Mouse (Mus musculus): ENCODE measurements around the gene Tnfrsf25.

DNA sequence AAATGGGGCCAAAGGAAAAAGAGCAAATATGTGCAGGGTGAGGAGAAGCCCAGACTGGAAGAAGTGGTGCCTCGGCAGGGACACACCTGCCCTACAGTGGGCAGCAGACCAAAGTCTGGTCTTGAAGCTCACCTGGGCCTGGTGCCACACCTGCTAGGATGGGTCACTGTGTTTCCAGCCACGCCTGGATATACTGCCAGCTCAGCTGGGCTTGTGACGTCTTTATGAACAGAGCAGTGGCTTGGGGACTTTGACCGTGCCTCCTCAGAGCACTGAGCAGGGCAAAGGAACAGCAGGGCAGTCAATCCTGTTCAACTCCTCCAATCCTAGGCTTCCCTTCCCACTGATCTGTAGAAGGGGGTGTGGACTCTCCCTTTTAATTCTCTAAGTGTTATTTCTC is 45.0 kb downstream of the Tnfrsf25 start:
- no peak for TF ChIP-seq POLR2A (IDR thresholded peaks at IDR 0.05; ENCODE audit: insufficient read length, low read depth)
- TF ChIP-seq USF1 (IDR thresholded peaks at IDR 0.05; ENCODE audit: low read depth), result no peak
- TF ChIP-seq MAX (IDR thresholded peaks at IDR 0.05; ENCODE audit: low read depth), result no peak
- no peak for TF ChIP-seq POLR2AphosphoS2 (IDR thresholded peaks at IDR 0.05; ENCODE audit: insufficient read length, low read depth)
- TF ChIP-seq MYOD1 (IDR thresholded peaks at IDR 0.05; ENCODE audit: control insufficient read depth in 1 of 3, insufficient read length in 2 of 3, low read depth in 2 of 3), result no peak
- no peak for TF ChIP-seq E2F4 (IDR thresholded peaks at IDR 0.05; ENCODE audit: insufficient read depth)
- no peak for TF ChIP-seq CEBPB (IDR thresholded peaks at IDR 0.05; ENCODE audit: insufficient read depth, poor library complexity, severe bottlenecking)
- TF ChIP-seq SRF (IDR thresholded peaks at IDR 0.05; ENCODE audit: control insufficient read depth, insufficient read length, low read depth), result no peak
- TF ChIP-seq TCF3 (IDR thresholded peaks at IDR 0.05; ENCODE audit: insufficient read length, low read depth), result no peak
- TF ChIP-seq TCF12 (IDR thresholded peaks at IDR 0.05; ENCODE audit: insufficient read depth, poor library complexity, severe bottlenecking), result no peak

Measured in myocyte (in vitro differentiated cells).